Mouse (Mus musculus): ENCODE results near the gene P3h2. TPM values are rescaled to one million over a fixed set of nuclear protein-coding genes. Genes with fewer than 3 reads are reported as not detected.

The P3h2 gene
- polyA plus RNA-seq, 1 experiment: not detected

GRCm38 (mm10) chr16:26035525-26035924 is 70.1 kb downstream of the P3h2 start:
- no peak for TF ChIP-seq GATA1 (IDR thresholded peaks at IDR 0.05; ENCODE audit: low read length)

GRCm38 (mm10) chr16:26035079-26035478 is 70.5 kb downstream of the P3h2 start:
- TF ChIP-seq GATA1 (IDR thresholded peaks at IDR 0.05; ENCODE audit: low read length): no peak

GRCm38 (mm10) chr16:26029424-26030012 is 76.1 kb downstream of the P3h2 start:
- TF ChIP-seq GATA1 (IDR thresholded peaks at IDR 0.05; ENCODE audit: low read length): no peak

- TF ChIP-seq GATA1 (IDR thresholded peaks at IDR 0.05; ENCODE audit: low read length): no peak
These were observed 79.2 kb downstream of the P3h2 start for GRCm38 (mm10) chr16:26026416-26026815.

GRCm38 (mm10) chr16:26024543-26024942 is 81.0 kb downstream of the P3h2 start:
- no peak for TF ChIP-seq GATA1 (IDR thresholded peaks at IDR 0.05; ENCODE audit: low read length)

- no peak for TF ChIP-seq GATA1 (IDR thresholded peaks at IDR 0.05; ENCODE audit: low read length)
These were observed 82.2 kb downstream of the P3h2 start for GRCm38 (mm10) chr16:26023352-26023751.

GRCm38 (mm10) chr16:26021759-26022158 is 83.8 kb downstream of the P3h2 start:
- no peak for TF ChIP-seq GATA1 (IDR thresholded peaks at IDR 0.05; ENCODE audit: low read length)

- no peak for TF ChIP-seq GATA1 (IDR thresholded peaks at IDR 0.05; ENCODE audit: low read length)
These were observed 99.8 kb downstream of the P3h2 start for GRCm38 (mm10) chr16:26005811-26006210.

GRCm38 (mm10) chr16:26003261-26003660 is 102.3 kb downstream of the P3h2 start:
- TF ChIP-seq GATA1 (IDR thresholded peaks at IDR 0.05; ENCODE audit: low read length): no peak

- no peak for TF ChIP-seq GATA1 (IDR thresholded peaks at IDR 0.05; ENCODE audit: low read length)
These were observed 102.7 kb downstream of the P3h2 start for GRCm38 (mm10) chr16:26002848-26003247.

GRCm38 (mm10) chr16:25994605-25995004 is 111.0 kb downstream of the P3h2 start:
- TF ChIP-seq GATA1 (IDR thresholded peaks at IDR 0.05; ENCODE audit: low read length): no peak

GRCm38 (mm10) chr16:25987221-25987620 is 118.4 kb downstream of the P3h2 start:
- TF ChIP-seq GATA1 (IDR thresholded peaks at IDR 0.05; ENCODE audit: low read length): no peak

- TF ChIP-seq GATA1 (IDR thresholded peaks at IDR 0.05; ENCODE audit: low read length): no peak
These were observed 121.9 kb downstream of the P3h2 start for GRCm38 (mm10) chr16:25983635-25984034.

- no peak for TF ChIP-seq GATA1 (IDR thresholded peaks at IDR 0.05; ENCODE audit: low read length)
These were observed 126.5 kb downstream of the P3h2 start for GRCm38 (mm10) chr16:25979037-25979436.

GRCm38 (mm10) chr16:25977210-25977609 is 128.4 kb downstream of the P3h2 start:
- no peak for TF ChIP-seq GATA1 (IDR thresholded peaks at IDR 0.05; ENCODE audit: low read length)

- TF ChIP-seq GATA1 (IDR thresholded peaks at IDR 0.05; ENCODE audit: low read length): no peak
These were observed 134.3 kb downstream of the P3h2 start for GRCm38 (mm10) chr16:25971285-25971684.

- TF ChIP-seq GATA1 (IDR thresholded peaks at IDR 0.05; ENCODE audit: low read length): no peak
These were observed 134.9 kb downstream of the P3h2 start for GRCm38 (mm10) chr16:25970720-25971119.

GRCm38 (mm10) chr16:25970193-25970592 is 135.4 kb downstream of the P3h2 start:
- TF ChIP-seq GATA1 (IDR thresholded peaks at IDR 0.05; ENCODE audit: low read length): no peak

All from G1E-ER4 (cell line).